Mouse (Mus musculus) right cerebral cortex, postnatal 25 days (tissue): Measurements from ENCODE around the gene Scrg1.
"Not testable (repeated sequence)": the region's sequence is repeated elsewhere in the genome, so short reads cannot be mapped to it uniquely, and the experiment has no call there.

ENCODE experiments used
- DNase-seq: peaks from one replicate; pipeline ENCODE4 v3.0.0; 2022

The Scrg1 gene

DNA sequence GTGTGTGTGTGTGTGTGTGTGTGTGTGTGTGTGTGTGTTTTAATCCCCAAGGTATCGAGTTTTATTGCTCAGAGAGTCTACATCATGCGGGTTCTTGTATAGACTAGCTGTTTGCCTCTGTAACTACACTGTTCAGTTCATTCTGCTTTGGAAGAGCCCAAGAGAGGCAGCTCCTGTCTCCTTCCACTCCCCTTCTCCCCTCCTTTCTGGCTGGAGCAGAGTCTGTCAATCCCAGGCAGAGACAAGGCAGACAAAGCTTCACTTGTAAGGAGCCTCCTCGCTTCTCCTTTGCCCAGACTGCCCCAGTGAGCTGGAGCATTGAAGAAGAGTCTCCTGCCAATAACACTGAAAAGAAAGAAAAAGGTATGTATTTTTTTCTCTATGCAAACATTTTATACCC, at the start of gene Scrg1:
Gene Scrg1 (plus strand): TSS at position 159 of the 400 bp plus-strand sequence.
- DNase-seq: no peak

DNA sequence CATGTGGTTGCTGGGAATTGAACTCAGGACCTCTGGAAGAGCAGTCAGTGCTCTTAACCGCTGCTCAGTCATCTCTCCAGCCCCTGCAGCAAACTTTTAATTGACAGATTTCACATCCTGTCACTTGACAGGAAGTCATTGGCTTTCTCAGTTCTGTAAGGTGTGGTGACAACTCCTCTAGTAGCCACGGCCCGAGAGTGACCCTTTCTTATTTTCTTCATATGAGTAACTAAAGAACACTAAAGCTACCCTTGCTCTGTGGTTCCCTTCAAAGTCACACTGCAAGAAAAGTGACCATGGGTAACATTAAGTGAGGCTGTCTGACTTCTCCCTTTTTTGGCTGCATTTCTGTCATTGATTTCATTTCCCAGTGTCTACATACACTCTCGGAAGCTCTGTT, 49.4 kb upstream of the Scrg1 start:
- no peak for DNase-seq

GRCm38 (mm10) chr8:57409333-57409732, 46.4 kb upstream of the Scrg1 start:
- no peak for DNase-seq

- no peak for DNase-seq
These were observed 45.8 kb upstream of the Scrg1 start for GRCm38 (mm10) chr8:57409779-57410472.

DNA sequence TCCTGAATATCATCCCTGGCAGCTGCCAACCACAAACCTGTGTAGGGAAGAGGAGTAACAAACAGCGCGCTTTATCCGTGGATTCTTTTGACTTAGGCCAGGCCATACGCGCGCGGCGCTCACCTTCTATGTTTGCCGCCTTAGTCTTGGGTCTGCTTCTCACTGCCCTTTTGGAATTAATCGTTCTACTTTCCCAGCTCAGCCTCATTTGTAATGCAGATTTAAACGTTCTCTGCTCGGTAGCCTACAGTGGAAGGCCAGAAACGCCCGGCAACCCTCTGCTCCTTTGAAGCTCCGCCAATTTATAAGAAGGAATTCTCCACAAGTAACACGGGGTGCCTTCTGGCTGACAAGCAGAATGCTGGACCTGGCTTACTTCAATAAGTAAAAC, 45.3 kb upstream of the Scrg1 start:
- DNase-seq: no peak

GRCm38 (mm10) chr8:57411366-57411765, 44.4 kb upstream of the Scrg1 start:
- no peak for DNase-seq

- DNase-seq: no peak
These were observed 38.9 kb upstream of the Scrg1 start for GRCm38 (mm10) chr8:57416827-57417226.

DNA sequence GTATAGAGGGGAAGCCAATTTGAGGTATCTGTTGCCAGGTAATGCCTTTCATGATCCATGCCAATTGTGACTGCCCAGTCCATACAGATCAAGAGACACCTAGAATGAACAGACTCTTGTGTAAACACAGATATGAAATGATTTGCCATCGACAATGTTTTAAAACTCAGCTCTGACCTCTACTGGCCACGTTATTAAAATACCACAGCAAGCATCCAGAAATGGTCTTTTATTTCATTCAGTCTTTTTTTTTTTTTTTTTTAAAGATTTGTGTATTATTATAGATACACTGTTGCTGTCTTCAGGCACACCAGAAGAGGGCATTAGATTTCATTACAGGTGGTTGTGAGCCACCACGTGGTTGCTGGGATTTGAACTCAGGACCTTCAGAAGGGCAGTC, 29.6 kb upstream of the Scrg1 start:
- no peak for DNase-seq

GRCm38 (mm10) chr8:57427581-57428366, 27.9 kb upstream of the Scrg1 start:
- DNase-seq: no peak

- no peak for DNase-seq
These were observed 27.2 kb upstream of the Scrg1 start for GRCm38 (mm10) chr8:57428566-57428965.

DNA sequence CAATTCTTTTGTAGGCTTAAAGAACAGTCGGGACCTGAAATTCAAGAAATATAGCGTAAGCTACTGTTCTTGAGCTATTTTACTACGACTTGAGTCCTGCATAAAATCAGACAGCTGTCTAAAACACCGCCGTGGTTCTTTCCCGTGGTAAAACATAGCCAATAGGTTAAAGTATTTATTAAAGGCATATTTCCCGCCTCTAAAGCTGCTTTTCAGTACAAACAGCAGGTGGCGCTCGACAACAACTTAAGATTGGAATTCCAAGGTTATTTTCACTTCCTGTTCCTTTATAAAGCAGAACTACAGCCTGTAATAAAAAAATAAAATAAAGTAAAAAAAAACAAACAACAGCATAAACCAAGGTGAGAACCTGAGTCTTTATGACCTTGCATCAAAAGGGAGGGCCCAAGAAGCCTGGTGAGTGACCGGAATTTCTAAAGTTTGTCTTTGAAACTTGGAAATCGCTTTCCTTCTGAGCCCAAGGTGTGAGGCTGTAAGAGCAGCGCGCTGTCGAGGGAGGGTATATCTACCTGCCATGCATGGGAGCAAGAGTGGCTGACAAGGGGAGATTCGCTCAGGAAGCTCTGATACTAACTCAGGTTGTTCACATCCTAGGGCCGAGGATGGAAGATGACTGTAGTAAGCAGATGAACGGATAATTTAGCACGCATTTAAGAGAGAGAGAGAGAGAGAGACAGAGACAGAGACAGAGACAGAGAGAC, 26.4 kb upstream of the Scrg1 start:
- DNase-seq: peak; percentile 55

DNA sequence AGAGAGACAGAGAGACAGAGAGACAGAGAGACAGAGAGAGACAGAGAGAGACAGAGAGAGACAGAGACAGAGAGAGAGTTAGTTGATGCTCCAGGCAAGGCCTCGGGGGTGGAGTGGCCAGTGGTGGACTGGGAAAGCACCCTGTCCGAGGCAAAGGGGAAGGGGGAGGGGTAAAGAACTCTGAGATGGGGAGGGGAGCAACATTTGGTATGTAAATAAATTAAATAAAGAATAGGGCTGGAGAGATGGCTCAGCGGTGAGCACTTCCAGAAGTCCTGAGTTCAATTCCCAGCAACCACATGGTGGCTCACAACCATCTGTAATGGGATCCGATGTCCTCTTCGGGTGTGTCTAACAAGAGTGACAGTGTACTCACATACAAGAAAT, 25.8 kb upstream of the Scrg1 start:
- DNase-seq: not testable (repeated sequence)

DNA sequence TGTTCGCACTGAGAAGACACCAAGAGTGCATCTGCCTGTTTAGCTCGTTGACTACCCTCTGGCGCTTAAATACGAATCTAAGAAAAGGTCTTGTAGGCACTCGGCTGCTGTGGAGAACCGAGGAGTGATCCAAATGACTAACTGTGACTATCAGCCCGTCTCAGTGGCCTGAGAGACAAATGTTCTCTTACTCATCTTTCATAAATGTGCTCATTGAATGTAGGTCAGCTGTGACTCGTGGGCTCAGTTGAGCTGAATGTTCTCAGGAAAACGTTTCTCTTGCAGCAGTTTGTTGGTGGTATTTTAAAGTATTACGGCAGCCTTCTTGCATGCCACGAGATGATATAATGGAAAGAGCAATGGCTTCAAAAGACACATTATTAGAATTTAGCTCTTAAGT, 24.8 kb upstream of the Scrg1 start:
- peak; percentile 15 for DNase-seq

DNA sequence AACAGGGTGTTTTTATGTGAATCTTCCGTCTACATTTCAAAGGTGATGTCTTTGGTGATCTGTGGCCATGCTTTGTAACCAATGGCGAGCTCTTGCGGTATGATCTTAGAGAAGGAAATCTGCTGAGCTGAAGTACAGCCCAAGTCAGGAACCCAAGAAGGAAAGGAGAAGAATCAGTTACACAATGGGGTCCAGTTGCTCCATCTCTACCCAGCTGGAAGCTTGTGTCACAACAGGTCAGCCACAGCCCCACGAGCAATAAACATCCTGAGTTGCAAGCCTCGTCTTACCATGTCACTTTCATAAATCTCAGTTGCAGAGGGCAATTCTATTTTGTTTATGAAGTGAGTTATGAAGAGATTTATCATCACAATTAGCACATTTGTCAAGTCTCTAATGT, 22.9 kb upstream of the Scrg1 start:
- no peak for DNase-seq

GRCm38 (mm10) chr8:57435768-57436436, 19.8 kb upstream of the Scrg1 start:
- DNase-seq: peak; percentile 63

DNA sequence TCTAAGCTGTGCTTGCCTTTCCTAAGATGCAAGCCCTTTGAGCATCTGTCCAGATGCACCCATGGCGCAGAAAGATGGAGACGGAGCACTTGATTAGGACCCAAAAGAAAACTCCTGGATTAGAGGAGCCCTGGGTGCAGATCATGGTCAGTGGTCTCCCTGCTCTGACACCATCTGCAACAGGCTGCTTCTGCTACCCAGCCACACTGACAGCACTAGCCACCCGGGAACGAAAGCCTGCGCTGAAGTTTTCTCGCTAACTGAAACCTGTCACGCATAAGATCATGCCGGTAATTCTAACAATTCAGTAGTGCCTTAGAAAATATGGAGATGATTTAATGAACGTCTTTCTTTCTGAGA, 19.3 kb upstream of the Scrg1 start:
- no peak for DNase-seq

GRCm38 (mm10) chr8:57441131-57441530, 14.6 kb upstream of the Scrg1 start:
- no peak for DNase-seq

DNA sequence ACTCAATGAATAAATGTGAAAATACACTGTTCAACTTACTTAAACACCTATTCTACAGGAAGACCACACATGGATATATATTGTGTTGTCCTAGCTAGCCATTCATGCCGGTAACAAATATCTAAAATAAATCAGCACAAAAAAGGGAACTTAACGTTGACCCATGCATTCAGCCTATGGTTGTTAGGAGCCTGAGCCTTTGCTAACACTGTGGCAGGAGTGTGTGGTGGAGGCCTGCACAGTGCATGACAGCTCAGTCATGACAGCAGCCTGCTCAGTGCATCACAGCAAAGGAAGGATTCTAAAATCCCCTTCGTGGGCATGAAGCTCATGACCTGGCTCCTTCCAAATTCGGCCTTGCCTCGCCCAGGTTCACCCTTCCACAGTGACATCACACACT, 14.2 kb upstream of the Scrg1 start:
- no peak for DNase-seq

DNA sequence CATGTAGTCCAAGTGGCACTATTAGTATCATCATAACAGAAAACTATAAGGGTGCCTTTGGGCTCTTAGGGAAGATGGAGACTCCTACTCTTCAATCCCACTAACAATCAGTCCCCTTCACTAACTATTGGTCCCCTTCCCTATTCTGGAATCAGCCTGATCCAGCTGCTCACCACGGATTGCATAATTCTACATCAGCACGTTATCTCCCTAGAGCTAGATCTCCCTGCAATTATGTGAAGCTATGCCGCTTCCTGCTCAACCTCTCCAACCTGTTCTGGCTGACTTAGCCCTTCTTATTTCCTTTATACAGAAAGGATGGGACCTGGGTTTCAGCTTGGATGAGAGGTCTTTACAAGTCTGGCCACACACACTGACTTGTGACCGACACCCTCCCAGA, 12.4 kb upstream of the Scrg1 start:
- DNase-seq: no peak

DNA sequence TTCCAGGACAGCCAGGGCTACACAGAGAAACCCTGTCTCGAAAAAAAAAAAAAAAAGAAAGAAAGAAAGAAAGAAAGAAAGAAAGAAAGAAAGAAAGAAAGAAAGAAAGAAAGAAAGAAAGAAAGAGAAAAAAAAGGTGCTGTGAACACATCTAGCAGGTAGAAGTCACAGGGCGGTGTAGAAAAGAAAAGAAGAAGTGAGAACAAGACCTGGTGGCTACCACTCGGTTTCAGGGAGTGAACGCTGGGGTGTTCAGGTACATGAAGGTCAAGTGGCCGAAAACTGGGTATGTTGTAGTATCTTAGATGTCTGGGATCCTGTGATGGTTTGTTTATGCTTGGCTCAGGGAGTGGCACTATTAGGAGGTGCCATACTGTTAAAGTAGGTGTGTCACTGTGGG, 9.8 kb upstream of the Scrg1 start:
- not testable (repeated sequence) for DNase-seq

GRCm38 (mm10) chr8:57450726-57451125, 5.0 kb upstream of the Scrg1 start:
- no peak for DNase-seq

GRCm38 (mm10) chr8:57451896-57452295, 3.8 kb upstream of the Scrg1 start:
- no peak for DNase-seq

GRCm38 (mm10) chr8:57453361-57453760, 2.4 kb upstream of the Scrg1 start:
- DNase-seq: no peak
